Mouse (Mus musculus): ENCODE measurements around the gene Btn2a2.
"Not testable (repeated sequence)": the region's sequence is repeated elsewhere in the genome, so short reads cannot be mapped to it uniquely, and the experiment has no call there.

Btn2a2 gene

GRCm38 (mm10) chr13:23488400-23489322 lies at the start of gene Btn2a2:
Gene Btn2a2 (minus strand): TSS chr13:23488857.
- no peak for TF ChIP-seq GATA4 (IDR thresholded peaks at IDR 0.05; ENCODE audit: insufficient replicate concordance, low read length)

GRCm38 (mm10) chr13:23538249-23538648 lies 49.6 kb upstream of the Btn2a2 start:
- no peak for TF ChIP-seq GATA4 (IDR thresholded peaks at IDR 0.05; ENCODE audit: insufficient replicate concordance, low read length)

- no peak for TF ChIP-seq GATA4 (IDR thresholded peaks at IDR 0.05; ENCODE audit: insufficient replicate concordance, low read length)
Observed at GRCm38 (mm10) chr13:23537006-23537710, 48.5 kb upstream of the Btn2a2 start.

- no peak for TF ChIP-seq GATA4 (IDR thresholded peaks at IDR 0.05; ENCODE audit: insufficient replicate concordance, low read length)
Observed at GRCm38 (mm10) chr13:23536076-23536822, 47.6 kb upstream of the Btn2a2 start.

DNA sequence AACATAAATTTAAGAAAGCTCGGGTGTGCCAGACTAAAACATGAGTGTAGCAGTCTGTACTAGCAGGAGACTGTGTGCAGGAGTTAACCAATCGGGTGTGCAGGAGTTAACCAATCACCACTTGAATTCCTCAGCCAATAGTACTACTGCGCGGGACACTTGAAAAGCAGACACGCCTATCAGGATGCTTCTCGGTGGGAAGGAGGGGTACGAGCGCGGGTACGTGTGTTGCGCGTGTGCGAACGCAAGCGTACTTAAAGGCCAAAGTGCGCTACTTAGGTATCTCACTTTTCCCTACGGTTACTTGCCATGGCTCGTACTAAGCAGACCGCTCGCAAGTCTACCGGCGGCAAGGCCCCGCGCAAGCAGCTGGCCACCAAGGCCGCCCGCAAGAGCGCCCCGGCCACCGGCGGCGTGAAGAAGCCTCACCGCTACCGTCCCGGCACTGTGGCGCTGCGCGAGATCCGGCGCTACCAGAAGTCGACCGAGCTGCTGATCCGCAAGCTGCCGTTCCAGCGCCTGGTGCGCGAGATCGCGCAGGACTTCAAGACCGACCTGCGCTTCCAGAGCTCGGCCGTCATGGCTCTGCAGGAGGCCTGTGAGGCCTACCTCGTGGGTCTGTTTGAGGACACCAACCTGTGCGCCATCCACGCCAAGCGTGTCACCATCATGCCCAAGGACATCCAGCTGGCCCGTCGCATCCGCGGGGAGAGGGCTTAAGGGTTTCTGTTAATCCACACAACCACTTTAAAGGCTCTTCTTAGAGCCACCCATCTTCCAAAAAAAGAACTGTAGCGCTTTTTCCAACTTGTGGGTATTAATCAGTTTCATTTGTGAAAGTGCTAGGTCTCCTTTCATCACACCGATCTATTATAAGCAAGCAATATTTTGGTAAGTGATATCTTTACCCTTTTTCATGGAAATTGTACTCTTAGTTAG lies 46.7 kb upstream of the Btn2a2 start, which contains the start of gene Hist1h3g:
Hist1h3g (plus strand) TSS at position 286 of the 939 bp plus-strand sequence.
- TF ChIP-seq GATA4 (IDR thresholded peaks at IDR 0.05; ENCODE audit: insufficient replicate concordance, low read length) = not testable (repeated sequence)

DNA sequence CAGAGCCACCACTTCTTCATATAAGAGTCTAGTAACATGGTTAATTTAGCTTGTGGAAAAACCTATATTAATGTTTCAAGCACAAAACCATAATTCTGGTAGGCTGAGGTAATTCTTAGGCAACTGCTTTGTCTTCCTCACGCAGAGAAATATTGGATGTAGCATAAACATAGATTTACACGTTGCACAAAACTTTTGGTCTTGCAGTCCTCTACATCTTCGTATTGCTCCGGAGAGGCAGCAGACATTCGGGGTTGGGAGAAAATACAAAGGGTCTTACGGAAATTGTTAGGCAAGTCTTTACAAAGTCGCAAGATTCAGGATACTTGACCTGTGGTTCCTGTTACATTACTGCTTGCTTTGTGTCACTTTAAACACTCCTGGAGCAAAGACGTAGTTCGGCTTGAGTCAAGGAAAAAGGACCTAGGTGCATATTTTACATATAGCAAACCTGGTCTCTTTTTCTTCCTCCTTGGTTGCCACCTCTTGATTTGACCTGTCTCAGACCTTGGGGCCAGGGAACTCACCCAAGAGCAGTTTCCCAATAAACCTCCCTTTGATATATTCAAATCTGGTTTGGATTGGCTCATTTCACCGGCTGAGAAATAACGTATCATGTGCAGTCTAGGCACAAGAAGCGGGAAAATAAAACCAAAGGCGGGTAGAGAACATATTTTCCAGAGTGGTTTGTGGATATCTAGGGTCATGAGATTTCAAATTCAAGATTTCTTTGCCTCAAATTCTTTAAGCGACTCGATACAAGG lies 45.9 kb upstream of the Btn2a2 start:
- no peak for TF ChIP-seq GATA4 (IDR thresholded peaks at IDR 0.05; ENCODE audit: insufficient replicate concordance, low read length)

DNA sequence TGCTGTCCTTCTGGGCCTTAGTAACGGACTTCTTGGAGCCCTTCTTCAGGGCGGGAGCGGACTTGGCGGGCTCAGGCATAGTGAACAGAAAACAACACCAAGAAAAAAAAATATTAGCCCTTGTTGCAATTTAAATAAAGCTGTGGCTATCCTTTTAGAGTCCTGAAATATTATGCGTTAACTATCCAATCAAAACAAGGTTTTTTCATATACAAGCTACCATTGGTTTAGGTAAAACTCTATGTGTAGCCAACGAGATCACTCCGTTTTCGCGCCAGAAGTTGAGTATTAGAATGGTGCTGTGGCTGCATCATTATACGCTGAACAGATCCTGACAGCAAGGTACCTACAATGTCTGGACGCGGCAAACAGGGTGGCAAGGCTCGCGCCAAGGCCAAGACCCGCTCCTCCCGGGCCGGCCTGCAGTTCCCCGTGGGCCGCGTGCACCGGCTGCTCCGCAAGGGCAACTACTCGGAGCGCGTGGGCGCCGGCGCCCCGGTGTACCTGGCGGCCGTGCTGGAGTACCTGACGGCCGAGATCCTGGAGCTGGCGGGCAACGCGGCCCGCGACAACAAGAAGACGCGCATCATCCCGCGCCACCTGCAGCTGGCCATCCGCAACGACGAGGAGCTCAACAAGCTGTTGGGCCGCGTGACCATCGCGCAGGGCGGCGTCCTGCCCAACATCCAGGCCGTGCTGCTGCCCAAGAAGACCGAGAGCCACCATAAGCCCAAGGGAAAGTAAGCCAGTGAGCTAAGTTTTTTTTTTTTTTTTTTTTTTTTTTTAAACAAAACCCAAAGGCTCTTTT lies 45.1 kb upstream of the Btn2a2 start, which contains the start of gene Hist1h2af:
Hist1h2af (plus strand) TSS at position 347 of the 808 bp plus-strand sequence.
- not testable (repeated sequence) for TF ChIP-seq GATA4 (IDR thresholded peaks at IDR 0.05; ENCODE audit: insufficient replicate concordance, low read length)

GRCm38 (mm10) chr13:23532262-23533075 lies 43.8 kb upstream of the Btn2a2 start:
- TF ChIP-seq GATA4 (IDR thresholded peaks at IDR 0.05; ENCODE audit: insufficient replicate concordance, low read length) = no peak

GRCm38 (mm10) chr13:23530901-23531875 lies 42.5 kb upstream of the Btn2a2 start, which contains the start of gene Hist1h4h:
Gene Hist1h4h (plus strand): TSS chr13:23531050.
- TF ChIP-seq GATA4 (IDR thresholded peaks at IDR 0.05; ENCODE audit: insufficient replicate concordance, low read length) = no peak; the same call in 1 of the 2 replicates

- TF ChIP-seq GATA4 (IDR thresholded peaks at IDR 0.05; ENCODE audit: insufficient replicate concordance, low read length) = peak; percentile 10; the same call in 1 of the 2 replicates
Observed at GRCm38 (mm10) chr13:23530181-23530900, 41.7 kb upstream of the Btn2a2 start.

All from liver, adult (tissue).